In genomic region chr12:8499871-8500596, GRCm38 (mm10) we compare ENCODE assay signal across 8 mouse cellular contexts. TPM values are rescaled to one million over a fixed set of nuclear protein-coding genes. Genes with fewer than 3 reads are reported as not detected.
A peak's percentile ranks its signal among the peaks of the same experiment; 100 is the strongest.
DNase-seq lines count a peak whose midpoint lies in the region; ATAC-seq and TF ChIP-seq lines count a peak whose summit lies in the region.

TSS of gene Rhob (minus strand) at chr12:8500009.

- peak within 1 kb of the TSS; percentile 100 for H3K9ac ChIP-seq in hindbrain, postnatal 0 days (replicated peaks; ENCODE audit: low read length)

- no peak for TF ChIP-seq CTCF in gastrocnemius, adult 2 months (IDR thresholded peaks at IDR 0.05)
- no peak for TF ChIP-seq CTCF in hindbrain, postnatal 0 days (IDR thresholded peaks at IDR 0.05; ENCODE audit: low read depth)
- no peak; the same call in 1 of the 2 replicates for TF ChIP-seq CTCF in left cerebral cortex, adult 2 months (IDR thresholded peaks at IDR 0.05)

- H3K9me3 ChIP-seq in hindbrain, postnatal 0 days (ENCODE audit: low read length) = no peaks in the 10 kb centered on the region

- H3K27ac ChIP-seq in gastrocnemius, adult 2 months = peak within 1 kb of the TSS; percentile 100
- H3K27ac ChIP-seq in hindbrain, postnatal 0 days = peak within 1 kb of the TSS; percentile 100
- H3K27ac ChIP-seq in left cerebral cortex, adult 2 months = peak within 1 kb of the TSS; percentile 99

- peak; percentile 91 for DNase-seq in WW6 (ENCODE audit: low read depth, low spot score)
- DNase-seq in cerebellum, postnatal 4 days (ENCODE audit: low spot score in 2 of 2) = peak; percentile 85 to 94
- DNase-seq in gastrocnemius, adult 2 months = peak; percentile 98
- peak; percentile 99 for DNase-seq in hindbrain, postnatal 0 days (ENCODE audit: low spot score)
- peak; percentile 98 for DNase-seq in left cerebral cortex, adult 2 months (ENCODE audit: extremely low spot score in 1 of 2, low spot score in 2 of 2)
- DNase-seq in right cerebral cortex, adult 2 months (ENCODE audit: low spot score in 2 of 2) = peak; percentile 98 to 99
- peak; percentile 96 for DNase-seq in urinary bladder, postnatal 14 days (ENCODE audit: low spot score)

- H3K36me3 ChIP-seq in hindbrain, postnatal 0 days (ENCODE audit: insufficient read depth, low read length) = no peaks in the 10 kb centered on the region

- H3K4me1 ChIP-seq in hindbrain, postnatal 0 days (ENCODE audit: insufficient read depth, low read length) = peaks cover 19% of the 10 kb centered on the region; the same call in 1 of the 2 replicates

- peak within 1 kb of the TSS; percentile 93 for H3K4me2 ChIP-seq in hindbrain, postnatal 0 days (ENCODE audit: low read depth, low read length)

- under 1% methylated on average over 56 of the region's 56 CpGs for WGBS in hindbrain, postnatal 0 days

- intact Hi-C loops in gastrocnemius, adult 2 months (cut with DNase I) = loop anchor here (2.0 to 5.0 kb wide), 2 partner anchors 55 to 118 kb away; no protein-coding TSS in a partner anchor
- intact Hi-C loops in left cerebral cortex, adult 2 months (cut with DNase I) = loop anchor here (1.0 kb wide), 2 partner anchors 156 to 173 kb away; no protein-coding TSS in a partner anchor

- H3K27me3 ChIP-seq in hindbrain, postnatal 0 days (ENCODE audit: insufficient read depth, low read length) = no peaks in the 10 kb centered on the region

- H3K4me3 ChIP-seq in gastrocnemius, adult 2 months = peak within 1 kb of the TSS; percentile 85
- peak within 1 kb of the TSS; percentile 98 for H3K4me3 ChIP-seq in hindbrain, postnatal 0 days (ENCODE audit: low read length)
- H3K4me3 ChIP-seq in left cerebral cortex, adult 2 months = peak within 1 kb of the TSS; percentile 88

- ATAC-seq in hindbrain, postnatal 0 days = peak; percentile 97
- ATAC-seq in megakaryocyte, adult 5-6 weeks (ENCODE audit: poor library complexity, severe bottlenecking) = peak; percentile 79

RNA-seq across cellular contexts. Expression of gene Rhob, which starts in this region (rescaled TPM):
- total RNA-seq in gastrocnemius, adult 2 months (2021) = 100 to 1,000 TPM in 1 of 2 experiments, 10 to 100 TPM in 1; 33.5 to 115 TPM
- total RNA-seq in hindbrain, postnatal 0 days (2014; rRNA removed) = 356 and 385 TPM in 2 replicates
- polyA plus RNA-seq in hindbrain, postnatal 0 days (2015; fragmentation: Nextera tagmentation; extraction: Ambion mirVana) = 71.4 and 71.7 TPM in 2 replicates
- total RNA-seq in left cerebral cortex, adult 2 months (2021) = 100 to 1,000 TPM; 283 to 310 TPM
- total RNA-seq in megakaryocyte, adult 5-6 weeks (2015) = 107 and 120 TPM in 2 replicates
- 55.4 and 60.5 TPM in 2 replicates for total RNA-seq in megakaryocyte, adult 5-6 weeks (2017)

Comparison
In these comparisons a context has a peak if more than half of its experiments do, and no peak if none do; other contexts are left out.
1. Peak in every context shown above with its lines: DNase-seq, ATAC-seq, H3K4me3 ChIP-seq and H3K27ac ChIP-seq.